Mouse (Mus musculus) spleen, postnatal 0 days (tissue): ENCODE measurements around the gene Atp5j. TPM values are rescaled to one million over a fixed set of nuclear protein-coding genes. Genes with fewer than 3 reads are reported as not detected.

Experiments
- polyA plus RNA-seq: library from polyadenylated mRNA; unstranded; fragments of >200 nt; fragmentation: Nextera tagmentation; extraction: Ambion mirVana; gene quantifications from 2 replicates; pipeline ENCODE4 v1.2.1, GENCODE M21; 2015

Gene Atp5j
- 566 and 596 TPM in 2 replicates for polyA plus RNA-seq

GRCm38 (mm10) chr16:84835441-84835822 lies at the start of gene Atp5j:
Gene Atp5j (minus strand): TSS chr16:84835625.

GRCm38 (mm10) chr16:84834745-84835440 lies 532 bp downstream of the Atp5j start, which contains the start of gene Gabpa:
Gene Gabpa (plus strand): TSS chr16:84834925.

Other genes with a start within 250 kb of the Atp5j start
- gene Mrpl39, start 99.9 kb downstream of the Atp5j start, polyA plus RNA-seq = 21.3 and 22.7 TPM in 2 replicates
- 1.5 and 2.2 TPM in 2 replicates for gene Jam2, start 61.5 kb downstream of the Atp5j start, polyA plus RNA-seq
- 15.6 and 16.2 TPM in 2 replicates for gene Gabpa, start 700 bp downstream of the Atp5j start, polyA plus RNA-seq